Mouse (Mus musculus) ES-Bruce4 (cell line): Measurements from ENCODE around the gene Atg14. TPM values are rescaled to one million over a fixed set of nuclear protein-coding genes. Genes with fewer than 3 reads are reported as not detected.
A peak's percentile ranks its signal among the peaks of the same experiment; 100 is the strongest.

Experiments used
- H3K27ac ChIP-seq: 2 replicates; pipeline ENCODE4 v1.5.1; 2012; ENCODE audit warnings: low read length, inconsistent platforms; ENCODE audit not compliant: insufficient read depth
- H3K27me3 ChIP-seq: 2 replicates; pipeline ENCODE4 v1.6.1; 2012; ENCODE audit warnings: mild to moderate bottlenecking, low read length, inconsistent platforms; ENCODE audit not compliant: control insufficient read depth, poor library complexity, insufficient read depth, severe bottlenecking
- H3K36me3 ChIP-seq: 2 replicates; pipeline ENCODE4 v1.6.1; 2012; ENCODE audit warnings: inconsistent platforms, mild to moderate bottlenecking, low read length, moderate library complexity; ENCODE audit not compliant: control insufficient read depth, poor library complexity, insufficient read depth, severe bottlenecking
- H3K4me1 ChIP-seq: one replicate; pipeline ENCODE4 v1.8.1; 2011; ENCODE audit warnings: low read length; ENCODE audit not compliant: control insufficient read depth, insufficient read depth
- H3K4me3 ChIP-seq: 2 replicates; pipeline ENCODE4 v1.5.1; 2011; ENCODE audit warnings: low read depth, mild to moderate bottlenecking, low read length
- H3K9ac ChIP-seq: 2 replicates; pipeline ENCODE4 v1.6.1; 2012; ENCODE audit warnings: low read depth, mild to moderate bottlenecking, inconsistent platforms; ENCODE audit not compliant: poor library complexity, severe bottlenecking
- H3K9me3 ChIP-seq: replicated peaks from 2 replicates; pipeline ENCODE4 v1.6.1; 2012; ENCODE audit warnings: mild to moderate bottlenecking, low read length, inconsistent platforms; ENCODE audit not compliant: control insufficient read depth, poor library complexity, insufficient read depth, severe bottlenecking
- CTCF ChIP-seq: IDR thresholded peaks from one replicate; pipeline ENCODE4 v1.8.1; 2011; ENCODE audit warnings: low read depth, low read length
- EP300 ChIP-seq: IDR thresholded peaks from 2 replicates; pipeline ENCODE4 v1.6.1; 2011; ENCODE audit warnings: low read depth, low read length; ENCODE audit not compliant: insufficient read depth
- POLR2A ChIP-seq: IDR thresholded peaks from one replicate; pipeline ENCODE4 v1.8.1; 2011; ENCODE audit warnings: low read length; ENCODE audit not compliant: insufficient read depth
- polyA plus RNA-seq: library from polyadenylated mRNA; stranded (reverse); fragments of >200 nt; gene quantifications from 2 replicates; pipeline ENCODE4 v1.2.4, GENCODE M21; 2011; ENCODE audit warnings: low read depth; ENCODE audit not compliant: missing spikeins, insufficient read depth, insufficient read length

Atg14 gene
- polyA plus RNA-seq, 1 experiment, result 24.5 TPM

GRCm38 (mm10) chr14:47521609-47522008 is 48.8 kb downstream of the Atg14 start:
- TF ChIP-seq CTCF (no peak), POLR2A (no peak), EP300 (no peak)

GRCm38 (mm10) chr14:47520751-47521449 is 49.5 kb downstream of the Atg14 start:
- no peaks in the 10 kb centered on the region for H3K9me3 ChIP-seq
- no peak overlapping the region for H3K9ac ChIP-seq
- TF ChIP-seq CTCF (no peak), EP300 (no peak), POLR2A (no peak)
- no peaks in the 10 kb centered on the region for H3K36me3 ChIP-seq
- H3K27me3 ChIP-seq, result no peaks in the 10 kb centered on the region
- no peak overlapping the region for H3K27ac ChIP-seq
- peaks cover 4% of the 10 kb centered on the region for H3K4me1 ChIP-seq
- H3K4me3 ChIP-seq, result no peak overlapping the region

More at GRCm38 (mm10) chr14:47521609-47522008, 48.8 kb downstream of the Atg14 start:
- no peak overlapping the region for H3K9ac ChIP-seq
- peaks cover 4% of the 10 kb centered on the region for H3K4me1 ChIP-seq
- H3K9me3 ChIP-seq, result no peaks in the 10 kb centered on the region
- H3K27me3 ChIP-seq, result no peaks in the 10 kb centered on the region
- H3K4me3 ChIP-seq, result no peak overlapping the region
- no peak overlapping the region for H3K27ac ChIP-seq
- no peaks in the 10 kb centered on the region; the same call in 1 of the 2 replicates for H3K36me3 ChIP-seq

GRCm38 (mm10) chr14:47518619-47519018 is 51.8 kb downstream of the Atg14 start:
- Histone ChIP-seq H3K36me3 (0 out of 2 replicates have a peak, but pooled peaks cover 2% of the 10 kb centered on the region), H3K27me3 (no peaks in the 10 kb centered on the region), H3K9me3 (no peaks in the 10 kb centered on the region), H3K27ac (no peak overlapping the region), H3K9ac (no peak overlapping the region), H3K4me3 (no peak overlapping the region), H3K4me1 (peaks cover 3% of the 10 kb centered on the region)
- TF ChIP-seq CTCF (no peak), EP300 (no peak), POLR2A (no peak)

GRCm38 (mm10) chr14:47516755-47517154 is 53.7 kb downstream of the Atg14 start:
- Histone ChIP-seq H3K9me3 (no peaks in the 10 kb centered on the region), H3K36me3 (0 out of 2 replicates have a peak, but pooled peaks cover 2% of the 10 kb centered on the region), H3K4me1 (peaks cover 3% of the 10 kb centered on the region), H3K4me3 (no peak overlapping the region), H3K27ac (no peak overlapping the region), H3K27me3 (no peaks in the 10 kb centered on the region), H3K9ac (no peak overlapping the region)
- no peak for TF ChIP-seq POLR2A
- no peak for TF ChIP-seq EP300
- no peak for TF ChIP-seq CTCF

- H3K4me3 ChIP-seq, result no peak overlapping the region
- TF ChIP-seq POLR2A (no peak), EP300 (no peak), CTCF (no peak)
- H3K36me3 ChIP-seq, result 0 out of 2 replicates have a peak, but pooled peaks cover 2% of the 10 kb centered on the region
- no peaks in the 10 kb centered on the region for H3K27me3 ChIP-seq
- H3K27ac ChIP-seq, result no peak overlapping the region
- H3K9ac ChIP-seq, result no peak overlapping the region
- H3K9me3 ChIP-seq, result no peaks in the 10 kb centered on the region
- H3K4me1 ChIP-seq, result peaks cover 3% of the 10 kb centered on the region
Observed at GRCm38 (mm10) chr14:47515636-47516035, 54.8 kb downstream of the Atg14 start.

- TF ChIP-seq CTCF (no peak), EP300 (no peak), POLR2A (no peak)
Observed at GRCm38 (mm10) chr14:47514816-47515453, 55.5 kb downstream of the Atg14 start.

More at GRCm38 (mm10) chr14:47514816-47515453, 55.5 kb downstream of the Atg14 start:
- H3K36me3 ChIP-seq, result 0 out of 2 replicates have a peak, but pooled peaks cover 2% of the 10 kb centered on the region
- H3K27ac ChIP-seq, result peak overlapping the region; percentile 76
- no peak overlapping the region for H3K4me3 ChIP-seq
- no peaks in the 10 kb centered on the region for H3K9me3 ChIP-seq
- H3K27me3 ChIP-seq, result no peaks in the 10 kb centered on the region
- H3K4me1 ChIP-seq, result peaks cover 3% of the 10 kb centered on the region
- no peak overlapping the region for H3K9ac ChIP-seq
